Mouse (Mus musculus): ENCODE results near the gene Mr1. TPM values are rescaled to one million over a fixed set of nuclear protein-coding genes. Genes with fewer than 3 reads are reported as not detected.
A peak's percentile ranks its signal among the peaks of the same experiment; 100 is the strongest.

The Mr1 gene
- polyA plus RNA-seq, 1 experiment from 2014 or later, result 10.5 TPM

DNA sequence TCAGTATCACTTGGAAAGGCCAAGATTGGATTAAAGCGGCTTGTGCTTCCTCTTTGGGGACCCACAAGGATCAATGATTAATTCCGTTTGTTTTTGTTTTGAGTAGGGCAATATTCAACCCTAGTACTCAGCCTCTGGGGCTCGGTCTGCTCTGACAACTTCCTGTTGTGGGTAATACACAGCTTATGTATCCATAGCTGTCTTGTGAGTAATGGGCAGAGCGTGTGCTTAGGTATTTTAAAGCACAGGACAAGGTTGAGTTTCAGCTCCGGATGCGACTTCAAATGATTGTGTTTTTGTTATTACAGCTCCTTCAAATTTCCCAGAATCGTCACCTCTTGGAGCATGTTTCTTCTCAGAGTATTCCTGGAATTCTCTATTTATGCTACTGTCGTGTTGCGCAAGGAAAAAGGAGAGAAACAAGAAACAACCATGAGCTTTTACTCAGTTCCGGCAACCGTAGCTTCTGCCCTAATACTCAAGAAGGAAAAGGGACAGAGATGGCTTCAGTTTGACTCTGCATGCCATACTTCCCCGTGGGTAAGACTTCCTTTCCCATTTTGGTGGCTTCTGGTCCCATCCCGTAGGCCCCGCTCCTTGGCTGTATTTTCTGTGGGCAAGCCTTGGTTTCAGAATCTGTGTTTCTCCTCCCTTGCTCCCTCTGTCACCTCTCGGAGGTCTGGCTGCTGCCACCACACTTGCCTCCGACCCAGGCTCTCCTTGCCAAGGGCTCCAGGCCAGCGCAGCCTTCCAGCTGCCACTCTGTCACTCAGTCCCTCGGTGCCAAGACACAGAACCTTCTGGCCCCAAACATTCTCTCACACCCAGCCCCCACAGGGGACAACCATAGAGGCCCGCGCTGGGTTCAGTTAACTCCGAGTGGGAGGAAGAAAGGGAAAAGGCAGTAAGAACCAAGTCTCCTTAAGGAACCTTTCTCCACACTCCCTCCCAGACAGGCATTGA is 24.4 kb downstream of the Mr1 start:
- Histone ChIP-seq H3K27me3 (replicated peaks; ENCODE audit: insufficient read depth, low read length) (no peaks in the 10 kb centered on the region), H3K4me2 (replicated peaks; ENCODE audit: low read depth, low read length) (no peak overlapping the region; the same call in 1 of the 2 replicates), H3K4me1 (ENCODE audit: insufficient read depth, low read depth, low read length) (peaks cover 3% of the 10 kb centered on the region; the same call in 1 of the 2 replicates), H3K9ac (replicated peaks; ENCODE audit: low read depth) (no peak overlapping the region), H3K9me3 (ENCODE audit: low read length) (no peaks in the 10 kb centered on the region), H3K27ac (ENCODE audit: low read length) (peak overlapping the region; percentile 79), H3K36me3 (ENCODE audit: insufficient read depth, low read length) (no peaks in the 10 kb centered on the region), H3K4me3 (ENCODE audit: low read depth, low read length) (no peak overlapping the region)
- peak; percentile 80 for TF ChIP-seq EP300 (IDR thresholded peaks at IDR 0.05)
- TF ChIP-seq CTCF (IDR thresholded peaks at IDR 0.05), result peak; percentile 9; the same call in 1 of the 2 replicates
- peak; percentile 87 for DNase-seq (ENCODE audit: low spot score)
- ATAC-seq, result peak; percentile 93
- 50% methylated on average over 21 of the region's 21 CpGs for WGBS

DNA sequence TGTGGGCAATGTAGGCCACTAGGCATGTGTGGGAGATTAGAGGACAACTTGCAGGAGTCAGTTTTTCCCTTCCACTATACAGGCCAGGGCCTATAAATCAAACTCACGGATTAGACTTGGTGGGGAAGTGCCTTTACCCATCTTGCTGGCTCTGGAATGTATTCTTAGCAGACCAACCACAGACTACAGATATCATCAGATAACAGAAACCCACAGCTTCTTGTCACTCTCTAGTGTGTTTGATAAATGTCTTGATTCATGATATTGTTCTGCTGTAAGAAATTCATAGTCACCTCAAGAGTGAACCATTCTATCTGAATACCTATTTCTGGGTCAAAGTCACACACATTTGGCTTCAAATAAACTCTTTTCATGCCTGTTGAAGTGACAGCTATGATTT is 26.9 kb downstream of the Mr1 start:
- no peak overlapping the region for H3K27ac ChIP-seq (ENCODE audit: low read length)
- no peak overlapping the region for H3K4me3 ChIP-seq (ENCODE audit: low read depth, low read length)
- no peak overlapping the region for H3K9ac ChIP-seq (replicated peaks; ENCODE audit: low read depth)
- no peaks in the 10 kb centered on the region for H3K36me3 ChIP-seq (ENCODE audit: insufficient read depth, low read length)
- H3K4me1 ChIP-seq (ENCODE audit: insufficient read depth, low read depth, low read length), result peaks cover 3% of the 10 kb centered on the region; the same call in 1 of the 2 replicates
- ATAC-seq (no peak), DNase-seq (ENCODE audit: low spot score) (no peak)
- no peaks in the 10 kb centered on the region for H3K27me3 ChIP-seq (replicated peaks; ENCODE audit: insufficient read depth, low read length)
- H3K9me3 ChIP-seq (ENCODE audit: low read length), result no peaks in the 10 kb centered on the region
- no peak for TF ChIP-seq CTCF (IDR thresholded peaks at IDR 0.05)
- 73% methylated on average over 1 of the region's 1 CpGs for WGBS
- no peak overlapping the region for H3K4me2 ChIP-seq (replicated peaks; ENCODE audit: low read depth, low read length)

DNA sequence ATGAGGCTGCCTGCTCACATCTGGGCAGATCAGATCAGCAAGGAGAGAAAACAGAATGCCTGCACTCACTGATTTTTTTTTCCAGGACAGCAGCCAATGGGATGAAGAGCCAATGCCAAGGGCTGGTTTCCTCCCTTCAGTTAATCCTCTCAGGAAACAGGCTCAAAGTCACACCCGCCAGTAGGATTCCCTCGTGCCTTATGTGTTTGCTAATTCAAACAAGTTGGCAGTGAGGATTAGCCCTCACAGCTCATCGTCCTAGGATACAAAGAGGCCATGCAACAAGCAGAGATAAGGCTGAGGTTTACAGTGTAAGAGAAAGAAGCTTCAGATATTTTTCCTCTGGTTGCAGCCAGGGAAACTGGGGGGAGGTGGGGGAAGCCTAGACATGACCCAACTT is 32.7 kb downstream of the Mr1 start:
- ATAC-seq (peak; percentile 11; the same call in 1 of the 2 replicates), DNase-seq (ENCODE audit: low spot score) (peak; percentile 12)
- H3K4me2 ChIP-seq (replicated peaks; ENCODE audit: low read depth, low read length), result no peak overlapping the region
- peaks cover 5% of the 10 kb centered on the region; the same call in 1 of the 2 replicates for H3K4me1 ChIP-seq (ENCODE audit: insufficient read depth, low read depth, low read length)
- no peak for TF ChIP-seq EP300 (IDR thresholded peaks at IDR 0.05)
- TF ChIP-seq CTCF (IDR thresholded peaks at IDR 0.05), result no peak
- no peak overlapping the region for H3K4me3 ChIP-seq (ENCODE audit: low read depth, low read length)
- 12% methylated on average over 3 of the region's 3 CpGs for WGBS
- H3K36me3 ChIP-seq (ENCODE audit: insufficient read depth, low read length), result no peaks in the 10 kb centered on the region
- H3K27ac ChIP-seq (ENCODE audit: low read length), result no peak overlapping the region
- H3K9me3 ChIP-seq (ENCODE audit: low read length), result no peaks in the 10 kb centered on the region
- H3K9ac ChIP-seq (replicated peaks; ENCODE audit: low read depth), result no peak overlapping the region
- H3K27me3 ChIP-seq (replicated peaks; ENCODE audit: insufficient read depth, low read length), result no peaks in the 10 kb centered on the region

DNA sequence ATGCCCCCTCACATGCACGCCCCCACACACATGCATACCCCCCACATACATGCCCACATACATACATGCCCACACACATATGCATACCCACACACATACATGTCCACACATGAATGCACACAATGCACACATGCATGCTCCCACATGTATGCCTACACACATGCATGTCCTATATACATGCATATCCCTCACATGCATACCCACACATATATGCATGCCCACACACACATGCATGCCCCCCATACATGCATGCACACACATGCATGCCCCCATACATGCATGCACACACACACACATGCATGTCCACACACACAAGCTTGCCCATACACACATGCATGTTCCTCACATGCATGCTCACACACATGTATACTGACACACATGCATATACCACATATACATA is 33.7 kb downstream of the Mr1 start:
- no peak overlapping the region for H3K27ac ChIP-seq (ENCODE audit: low read length)
- H3K9ac ChIP-seq (replicated peaks; ENCODE audit: low read depth), result no peak overlapping the region
- DNase-seq (ENCODE audit: low spot score), result no peak
- TF ChIP-seq EP300 (IDR thresholded peaks at IDR 0.05), result no peak
- TF ChIP-seq CTCF (IDR thresholded peaks at IDR 0.05), result no peak
- no peak overlapping the region for H3K4me2 ChIP-seq (replicated peaks; ENCODE audit: low read depth, low read length)
- 100% methylated on average over 1 of the region's 1 CpGs for WGBS
- no peaks in the 10 kb centered on the region for H3K36me3 ChIP-seq (ENCODE audit: insufficient read depth, low read length)
- peaks cover 8% of the 10 kb centered on the region; the same call in 1 of the 2 replicates for H3K4me1 ChIP-seq (ENCODE audit: insufficient read depth, low read depth, low read length)
- H3K9me3 ChIP-seq (ENCODE audit: low read length), result no peaks in the 10 kb centered on the region
- no peak overlapping the region for H3K4me3 ChIP-seq (ENCODE audit: low read depth, low read length)
- H3K27me3 ChIP-seq (replicated peaks; ENCODE audit: insufficient read depth, low read length), result no peaks in the 10 kb centered on the region
- no peak for ATAC-seq

DNA sequence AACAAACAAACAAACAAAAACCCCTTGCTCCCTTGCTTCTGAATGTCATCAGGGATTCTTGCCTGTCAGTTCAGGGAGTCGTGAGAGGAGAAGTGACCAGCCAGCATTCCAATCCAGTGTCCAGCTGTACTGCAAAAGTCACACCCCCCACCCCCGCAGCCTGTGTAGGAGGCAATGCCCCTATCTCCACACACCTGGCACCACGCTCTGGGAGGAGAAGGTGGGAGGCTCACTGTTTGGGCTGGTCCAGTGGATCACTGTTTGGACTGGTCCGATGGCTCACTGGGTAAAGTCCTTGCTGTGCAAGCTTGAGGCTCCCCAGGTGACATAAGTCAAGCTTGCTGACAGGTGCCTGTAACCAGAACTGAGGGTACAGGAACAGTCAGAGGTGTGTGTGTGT is 34.5 kb downstream of the Mr1 start:
- Histone ChIP-seq H3K9ac (replicated peaks; ENCODE audit: low read depth) (no peak overlapping the region), H3K4me1 (ENCODE audit: insufficient read depth, low read depth, low read length) (peaks cover 8% of the 10 kb centered on the region; the same call in 1 of the 2 replicates), H3K36me3 (ENCODE audit: insufficient read depth, low read length) (no peaks in the 10 kb centered on the region), H3K27ac (ENCODE audit: low read length) (no peak overlapping the region), H3K9me3 (ENCODE audit: low read length) (no peaks in the 10 kb centered on the region), H3K4me2 (replicated peaks; ENCODE audit: low read depth, low read length) (no peak overlapping the region), H3K4me3 (ENCODE audit: low read depth, low read length) (no peak overlapping the region), H3K27me3 (replicated peaks; ENCODE audit: insufficient read depth, low read length) (no peaks in the 10 kb centered on the region)
- ATAC-seq (no peak), DNase-seq (ENCODE audit: low spot score) (no peak)
- TF ChIP-seq CTCF (IDR thresholded peaks at IDR 0.05) (no peak), EP300 (IDR thresholded peaks at IDR 0.05) (no peak)
- 49% methylated on average over 4 of the region's 4 CpGs for WGBS

DNA sequence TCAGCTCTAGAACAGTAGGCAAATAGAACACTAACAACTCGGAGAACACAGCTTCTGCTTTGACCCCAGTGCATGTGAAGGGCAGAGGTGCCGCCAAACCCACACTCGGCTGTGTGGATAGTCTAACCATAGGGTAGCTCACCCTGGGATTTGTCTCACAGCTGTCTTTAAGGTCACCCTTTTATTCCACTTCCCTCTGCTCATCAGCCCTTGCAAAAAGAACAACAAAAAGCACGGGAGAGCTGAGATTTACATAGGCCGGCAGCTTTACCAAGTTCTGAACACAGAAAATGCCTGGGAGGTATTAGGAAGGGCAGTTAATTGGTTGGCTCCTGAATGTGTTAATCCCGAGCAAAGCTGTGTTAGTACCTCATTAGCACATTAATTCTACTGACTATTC is 35.1 kb downstream of the Mr1 start:
- Histone ChIP-seq H3K9me3 (ENCODE audit: low read length) (no peaks in the 10 kb centered on the region), H3K27ac (ENCODE audit: low read length) (no peak overlapping the region), H3K36me3 (ENCODE audit: insufficient read depth, low read length) (no peaks in the 10 kb centered on the region), H3K9ac (replicated peaks; ENCODE audit: low read depth) (no peak overlapping the region), H3K27me3 (replicated peaks; ENCODE audit: insufficient read depth, low read length) (no peaks in the 10 kb centered on the region), H3K4me2 (replicated peaks; ENCODE audit: low read depth, low read length) (no peak overlapping the region), H3K4me1 (ENCODE audit: insufficient read depth, low read depth, low read length) (peaks cover 8% of the 10 kb centered on the region; the same call in 1 of the 2 replicates), H3K4me3 (ENCODE audit: low read depth, low read length) (no peak overlapping the region)
- ATAC-seq (no peak), DNase-seq (ENCODE audit: low spot score) (no peak)
- 69% methylated on average over 6 of the region's 6 CpGs for WGBS
- TF ChIP-seq EP300 (IDR thresholded peaks at IDR 0.05), result no peak
- no peak for TF ChIP-seq CTCF (IDR thresholded peaks at IDR 0.05)

Data from lung, postnatal 0 days (tissue).